Mouse (Mus musculus) bone marrow, adult 2 months (tissue): ENCODE data around the gene Rnase10. TPM values are rescaled to one million over a fixed set of nuclear protein-coding genes. Genes with fewer than 3 reads are reported as not detected.
"Not testable (repeated sequence)": the region's sequence is repeated elsewhere in the genome, so short reads cannot be mapped to it uniquely, and the experiment has no call there.

ENCODE experiments used
- H3K27ac ChIP-seq: fragments of 200-500 bp; 2 replicates; pipeline ENCODE4 v1.5.1; 2012; ENCODE audit warnings: low read depth, mild to moderate bottlenecking, control low read depth, inconsistent platforms, low read length; ENCODE audit not compliant: control insufficient read depth, poor library complexity, insufficient read depth
- H3K4me1 ChIP-seq: fragments of 200-500 bp; 2 replicates; pipeline ENCODE4 v1.6.1; 2011; ENCODE audit warnings: low read length; ENCODE audit not compliant: control insufficient read depth, insufficient read depth
- H3K4me3 ChIP-seq: fragments of 200-500 bp; replicated peaks from 2 replicates; pipeline ENCODE3; 2011; ENCODE audit warnings: mild to moderate bottlenecking, low read depth, low read length, control low read depth; ENCODE audit not compliant: control insufficient read depth
- CTCF ChIP-seq: fragments of 200-500 bp; IDR thresholded peaks from 2 replicates; pipeline ENCODE4 v1.5.1; 2011; ENCODE audit warnings: low read length, control low read depth; ENCODE audit not compliant: control insufficient read depth, insufficient read depth
- POLR2A ChIP-seq: fragments of 200-500 bp; IDR thresholded peaks from 2 replicates; pipeline ENCODE4 v1.6.1; 2011; ENCODE audit warnings: low read depth, mild to moderate bottlenecking, control low read depth, low read length, borderline replicate concordance; ENCODE audit not compliant: control insufficient read depth
- WGBS: fragments of 180-500 bp; shearing (Covaris S2); methylation state at CpG from one replicate; pipeline ENCODE4 v1.1.7; 2018; 5-methylcytosine and 5-hydroxymethylcytosine counted together
- polyA plus RNA-seq: library from polyadenylated mRNA; stranded (reverse); fragments of >200 nt; gene quantifications from 2 replicates; pipeline ENCODE4 v1.2.4, GENCODE M21; 2011; ENCODE audit warnings: low replicate concordance; ENCODE audit not compliant: missing spikeins, insufficient read depth, insufficient read length

Rnase10 gene
- polyA plus RNA-seq, 1 experiment = not detected

DNA sequence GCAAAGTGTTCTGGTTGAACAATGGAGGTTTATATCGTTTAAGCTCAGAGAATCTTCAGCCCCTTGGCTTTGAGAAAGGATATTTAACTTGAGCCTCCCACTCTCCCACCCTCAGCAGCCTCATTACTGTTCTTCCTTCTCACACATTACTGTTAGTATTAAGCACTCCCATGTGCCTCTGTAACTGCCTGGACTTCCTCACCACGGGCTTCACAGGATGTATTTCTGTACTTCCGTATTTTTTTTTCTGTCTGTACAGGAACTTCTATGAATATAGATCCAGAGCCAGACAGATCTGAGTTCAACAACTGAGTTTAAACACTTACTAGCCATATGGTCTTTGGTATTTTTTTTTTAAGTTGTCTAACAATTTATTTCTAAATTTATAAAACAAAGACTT lies 10.5 kb upstream of the Rnase10 start:
- 2% methylated on average over 3 of the region's 3 CpGs for WGBS
- no peak for TF ChIP-seq POLR2A
- no peak for TF ChIP-seq CTCF
- Histone ChIP-seq H3K4me3 (no peak overlapping the region), H3K27ac (no peak overlapping the region), H3K4me1 (peaks cover 6% of the 10 kb centered on the region; the same call in 1 of the 2 replicates)

DNA sequence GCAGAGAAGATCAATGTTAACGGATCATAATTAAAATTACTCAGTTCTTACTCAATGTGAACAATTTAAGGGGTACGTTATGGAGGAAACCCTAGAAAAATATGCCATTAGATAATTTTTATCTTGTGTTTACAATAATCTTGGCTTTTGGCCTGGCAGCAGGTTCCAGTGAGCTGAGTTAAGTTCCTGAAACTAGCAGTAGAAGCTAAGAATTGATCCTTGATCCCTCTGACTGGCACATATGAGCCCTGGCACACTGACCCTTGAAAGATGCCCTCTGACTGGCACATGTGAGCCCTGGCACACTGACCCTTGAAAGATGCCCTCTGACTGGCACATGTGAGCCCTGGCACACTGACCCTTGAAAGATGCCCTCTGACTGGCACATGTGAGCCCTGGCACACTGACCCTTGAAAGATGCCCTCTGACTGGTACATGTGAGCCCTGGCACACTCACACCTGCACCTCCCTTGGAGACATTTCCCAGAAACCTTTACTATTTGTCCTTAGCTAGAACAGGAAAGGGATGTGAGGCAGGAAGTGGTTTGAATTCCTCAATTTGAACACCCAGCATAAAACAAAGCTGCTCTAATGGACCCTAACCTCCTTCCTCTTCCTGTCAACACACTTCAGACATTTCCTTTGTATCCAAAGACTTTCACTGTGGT lies 9.4 kb upstream of the Rnase10 start:
- no peak overlapping the region for H3K4me3 ChIP-seq
- TF ChIP-seq POLR2A (no peak), CTCF (no peak)
- WGBS = 27% methylated on average over 2 of the region's 2 CpGs
- peaks cover 6% of the 10 kb centered on the region; the same call in 1 of the 2 replicates for H3K4me1 ChIP-seq
- H3K27ac ChIP-seq = no peak overlapping the region; the same call in 1 of the 2 replicates

DNA sequence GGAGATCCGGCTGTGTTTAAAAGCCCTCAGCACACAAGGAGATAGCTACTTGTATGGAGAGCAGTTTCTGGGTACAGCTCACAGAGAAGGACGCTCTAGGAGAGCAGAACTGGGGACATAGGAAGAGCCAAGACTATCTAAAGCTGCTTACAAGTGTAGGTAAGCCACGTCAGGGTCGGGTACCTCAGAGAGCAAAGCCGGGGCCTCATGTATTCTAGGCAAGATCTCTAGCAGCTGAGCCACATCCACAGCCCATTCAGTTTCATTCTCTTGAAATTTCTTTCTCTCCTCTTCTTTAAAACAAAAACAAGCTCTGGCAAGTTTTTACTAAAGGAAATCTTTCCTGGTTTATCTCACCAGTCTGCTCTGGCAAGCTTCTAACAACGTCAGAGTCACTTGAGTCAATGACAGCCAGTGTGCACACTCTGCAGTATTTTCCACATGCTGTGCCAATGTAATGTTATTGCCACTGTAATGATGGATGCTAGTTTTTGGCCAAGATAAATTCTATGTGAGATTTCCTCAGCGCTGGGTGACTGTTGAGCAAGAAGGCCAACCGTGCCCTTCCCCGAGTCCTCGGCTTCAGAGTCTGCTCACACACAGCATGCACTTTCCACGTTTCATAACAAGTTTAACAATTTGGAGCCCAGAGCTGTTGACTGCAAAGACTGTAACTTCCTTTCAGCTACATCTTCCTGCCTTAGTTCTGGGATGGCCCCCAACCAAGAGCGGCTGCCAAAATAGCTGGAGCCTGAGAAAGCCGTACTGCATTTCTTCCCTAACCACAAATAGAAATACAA lies 563 bp downstream of the Rnase10 start:
- Histone ChIP-seq H3K27ac (peak overlapping the region; percentile 46), H3K4me1 (peaks cover 3% of the 10 kb centered on the region), H3K4me3 (no peak overlapping the region)
- TF ChIP-seq POLR2A = no peak
- 24% methylated on average over 13 of the region's 13 CpGs for WGBS

DNA sequence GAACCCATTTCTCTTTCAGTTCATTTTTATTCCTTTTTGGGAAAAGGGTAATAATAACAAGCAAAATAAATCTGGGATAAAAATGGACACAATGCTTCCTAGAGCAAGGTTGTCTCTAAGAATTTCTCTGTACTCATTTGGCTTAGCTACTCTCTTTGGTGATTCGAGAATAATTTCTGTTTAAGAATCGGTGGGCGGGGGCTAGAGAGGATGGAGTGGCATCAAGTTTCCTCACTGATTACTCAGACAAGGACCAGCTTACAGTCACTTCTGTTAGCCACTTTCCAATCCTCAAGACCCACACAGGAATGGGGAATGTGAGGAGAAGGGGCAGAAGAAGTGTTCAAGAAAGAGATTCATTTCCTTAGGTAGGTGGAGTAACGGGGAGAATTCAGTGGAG lies 1.2 kb downstream of the Rnase10 start:
- no peak for TF ChIP-seq POLR2A
- no peak for TF ChIP-seq CTCF

DNA sequence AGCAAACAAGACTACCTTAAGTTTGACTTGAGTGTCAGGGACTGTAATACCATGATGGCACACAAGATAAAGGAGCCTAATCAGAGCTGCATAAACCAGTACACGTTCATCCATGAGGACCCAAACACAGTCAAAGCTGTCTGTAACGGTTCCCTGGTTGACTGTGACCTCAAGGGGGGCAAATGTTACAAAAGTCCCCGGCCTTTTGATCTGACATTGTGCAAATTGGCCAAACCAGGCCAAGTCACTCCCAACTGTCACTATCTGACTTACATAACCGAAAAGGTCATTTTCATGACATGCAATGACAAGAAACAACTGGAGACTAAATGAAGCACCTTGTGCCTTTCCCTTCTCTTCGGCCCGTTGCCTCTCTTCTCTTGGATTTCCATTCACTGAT lies 2.0 kb downstream of the Rnase10 start:
- Histone ChIP-seq H3K4me1 (peaks cover 3% of the 10 kb centered on the region), H3K27ac (no peak overlapping the region; the same call in 1 of the 2 replicates), H3K4me3 (no peak overlapping the region)
- TF ChIP-seq CTCF = no peak
- TF ChIP-seq POLR2A = no peak
- WGBS = 48% methylated on average over 6 of the region's 6 CpGs

More for the DNA sequence above, 1.2 kb downstream of the Rnase10 start:
- H3K27ac ChIP-seq = 0 out of 2 replicates have a peak overlapping the region, but pooled peaks have one; percentile 11
- 43% methylated on average over 4 of the region's 4 CpGs for WGBS
- no peak overlapping the region for H3K4me3 ChIP-seq
- peaks cover 3% of the 10 kb centered on the region for H3K4me1 ChIP-seq

DNA sequence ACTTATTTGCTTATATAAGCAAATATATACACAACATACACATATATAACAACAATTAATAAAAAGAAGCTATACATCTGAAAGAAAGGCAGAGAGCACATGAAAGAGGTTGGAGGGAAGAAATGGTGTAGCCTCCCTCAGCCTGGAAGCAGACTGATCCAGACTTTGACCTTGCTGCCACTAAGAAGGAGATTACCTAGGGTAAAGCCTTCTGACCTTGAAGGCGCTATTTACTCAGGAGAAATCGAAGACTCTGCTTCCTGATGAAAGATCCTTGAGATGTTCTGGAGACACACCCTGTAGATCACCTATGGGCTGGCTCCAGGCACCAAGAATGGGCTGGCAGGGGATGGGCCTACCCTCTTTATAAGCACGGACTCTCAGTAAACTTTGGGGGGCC lies 7.2 kb downstream of the Rnase10 start:
- H3K27ac ChIP-seq, H3K4me3 ChIP-seq, H3K4me1 ChIP-seq: not testable (repeated sequence)
- WGBS = 85% methylated on average over 3 of the region's 3 CpGs

DNA sequence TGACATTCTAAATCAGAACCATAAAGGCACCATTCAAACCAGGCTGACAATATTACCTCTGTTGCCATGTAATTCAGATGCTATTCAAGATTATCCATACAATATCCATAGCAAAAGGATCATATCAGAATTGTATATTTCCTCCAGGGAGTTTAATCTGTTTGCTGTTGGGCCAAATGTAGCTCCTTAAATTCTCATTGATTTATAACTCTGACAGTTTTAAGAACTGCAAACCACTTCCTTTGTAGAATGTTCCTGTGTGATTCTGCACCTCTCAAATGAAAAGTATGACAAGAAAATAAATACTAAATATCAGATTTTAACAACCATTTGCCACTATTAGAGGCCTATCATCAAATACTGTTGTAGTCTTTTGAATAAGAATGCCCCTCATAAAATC lies 8.2 kb downstream of the Rnase10 start:
- H3K27ac ChIP-seq = no peak overlapping the region
- H3K4me3 ChIP-seq = no peak overlapping the region
- H3K4me1 ChIP-seq = no peaks in the 10 kb centered on the region
- TF ChIP-seq POLR2A (no peak), CTCF (no peak)

DNA sequence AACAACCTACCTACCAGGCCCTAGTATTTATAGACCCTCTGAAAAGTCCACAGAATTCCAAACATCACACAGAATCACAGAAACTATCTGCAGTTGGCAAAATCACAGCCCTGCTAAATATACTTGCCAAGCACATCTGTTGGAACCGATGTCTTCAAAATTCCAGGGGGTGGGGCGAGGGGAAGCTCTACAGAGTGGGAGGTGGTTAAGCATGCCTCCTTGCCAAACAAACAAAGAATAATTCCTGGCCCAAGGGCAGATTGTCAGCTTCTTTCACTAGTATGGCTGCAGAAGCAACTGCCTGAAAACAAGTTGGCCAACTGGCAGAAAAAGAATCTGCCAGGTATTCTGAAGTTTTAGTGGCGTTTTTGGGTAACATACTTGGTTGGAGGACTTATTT lies 9.7 kb downstream of the Rnase10 start:
- Histone ChIP-seq H3K27ac (no peak overlapping the region), H3K4me3 (no peak overlapping the region), H3K4me1 (no peaks in the 10 kb centered on the region; the same call in 1 of the 2 replicates)
- WGBS = 81% methylated on average over 3 of the region's 3 CpGs
- TF ChIP-seq CTCF = no peak
- no peak for TF ChIP-seq POLR2A
